ENCODE assay signal across 7 mouse cellular contexts in the genomic region with DNA sequence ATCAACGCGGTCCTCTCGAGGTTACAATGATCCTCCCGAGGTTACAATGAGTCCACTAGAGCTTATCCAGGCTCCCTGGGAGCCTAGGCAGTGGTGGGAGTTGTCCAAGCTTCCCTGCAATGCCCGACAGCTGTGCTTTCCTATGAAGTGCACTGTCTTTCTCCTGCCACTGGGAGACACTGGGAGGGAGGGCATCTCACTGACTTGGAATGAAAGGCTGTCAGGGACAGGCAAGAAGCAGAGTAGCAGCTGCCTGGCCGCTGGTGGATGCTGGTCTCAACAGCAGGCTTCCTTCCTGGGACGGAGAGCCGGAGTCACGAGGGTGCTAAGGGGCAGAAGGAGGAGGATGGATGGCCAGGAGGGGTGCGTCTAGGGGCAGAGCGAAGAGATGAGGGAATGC. TPM values are rescaled to one million over a fixed set of nuclear protein-coding genes. Genes with fewer than 3 reads are reported as not detected.
A peak's percentile ranks its signal among the peaks of the same experiment; 100 is the strongest.
DNase-seq lines count a peak whose midpoint lies in the region; ATAC-seq and TF ChIP-seq lines count a peak whose summit lies in the region.

No protein-coding gene starts in this region.

- no peaks in the 10 kb centered on the region for H3K9me3 ChIP-seq in liver, embryonic 14.5 days (ENCODE audit: control insufficient read depth, low read length)
- H3K9me3 ChIP-seq in liver, postnatal 0 days (ENCODE audit: low read length), result no peaks in the 10 kb centered on the region
- H3K9me3 ChIP-seq in hindbrain, embryonic 16.5 days (ENCODE audit: control insufficient read depth, low read length), result peaks cover 4% of the 10 kb centered on the region; the same call in 1 of the 2 replicates

- no peak overlapping the region for H3K9ac ChIP-seq in liver, embryonic 14.5 days (replicated peaks)
- H3K9ac ChIP-seq in liver, postnatal 0 days (replicated peaks), result no peak overlapping the region
- peak overlapping the region; percentile 55 for H3K9ac ChIP-seq in hindbrain, embryonic 16.5 days (ENCODE audit: low read depth, low read length)

- no peak for DNase-seq in liver, embryonic 14.5 days (ENCODE audit: low read depth in 3 of 3, low spot score in 3 of 3)
- DNase-seq in liver, postnatal 0 days, result no peak
- DNase-seq in embryo, embryonic 10.5 days (ENCODE audit: low spot score), result peak; percentile 64
- DNase-seq in retina, embryonic 14.5 days (ENCODE audit: low spot score), result peak; percentile 70
- DNase-seq in liver, result no peak

- H3K4me3 ChIP-seq in liver, embryonic 14.5 days (ENCODE audit: insufficient read depth in 1 of 2, low read depth in 2 of 2, low read length in 2 of 2), result no peak overlapping the region
- no peak overlapping the region for H3K4me3 ChIP-seq in liver, postnatal 0 days (ENCODE audit: low read depth, low read length)
- peak overlapping the region; percentile 28 for H3K4me3 ChIP-seq in hindbrain, embryonic 16.5 days (ENCODE audit: low read length)

- TF ChIP-seq CTCF in liver, embryonic 14.5 days (IDR thresholded peaks at IDR 0.05; ENCODE audit: low read depth), result 0 out of 2 replicates have a peak, but pooled peaks have one; percentile 7
- no peak for TF ChIP-seq CTCF in liver, postnatal 0 days (IDR thresholded peaks at IDR 0.05; ENCODE audit: low read depth)

- no peak overlapping the region for H3K4me2 ChIP-seq in liver, embryonic 14.5 days (ENCODE audit: low read depth)
- no peak overlapping the region for H3K4me2 ChIP-seq in liver, postnatal 0 days (ENCODE audit: low read depth, low read length)
- H3K4me2 ChIP-seq in hindbrain, embryonic 16.5 days (ENCODE audit: low read length), result peak overlapping the region; percentile 43

- peaks cover 0 to 2% of the 10 kb centered on the region in 2 experiments; a peak in 1 of 4 replicates for H3K4me1 ChIP-seq in liver, embryonic 14.5 days (replicated peaks; ENCODE audit: control insufficient read depth in 2 of 2, insufficient read depth in 2 of 2, low read length in 1 of 2)
- peaks cover 5% of the 10 kb centered on the region; the same call in 1 of the 2 replicates for H3K4me1 ChIP-seq in liver, postnatal 0 days (ENCODE audit: insufficient read depth)
- peaks cover 15% of the 10 kb centered on the region for H3K4me1 ChIP-seq in hindbrain, embryonic 16.5 days (ENCODE audit: control insufficient read depth, insufficient read depth, low read depth, low read length)

- no peak for ATAC-seq in liver, embryonic 14.5 days (ENCODE audit: insufficient read depth)
- ATAC-seq in liver, postnatal 0 days, result no peak
- ATAC-seq in hindbrain, embryonic 16.5 days, result no peak
- ATAC-seq in erythroid progenitor cell, adult 5-6 weeks (replicated peaks; ENCODE audit: low FRiP score, poor library complexity, severe bottlenecking), result no peak

- H3K27me3 ChIP-seq in liver, embryonic 14.5 days (ENCODE audit: control insufficient read depth, insufficient read depth, low read length), result peaks cover 56% of the 10 kb centered on the region
- H3K27me3 ChIP-seq in liver, postnatal 0 days (ENCODE audit: insufficient read depth, low read length), result peaks cover 55% of the 10 kb centered on the region
- peaks cover 4% of the 10 kb centered on the region for H3K27me3 ChIP-seq in hindbrain, embryonic 16.5 days (replicated peaks; ENCODE audit: control insufficient read depth, insufficient read depth, low read length)

- no peak overlapping the region for H3K27ac ChIP-seq in liver, embryonic 14.5 days
- H3K27ac ChIP-seq in liver, postnatal 0 days (ENCODE audit: low read depth), result no peak overlapping the region
- H3K27ac ChIP-seq in hindbrain, embryonic 16.5 days (ENCODE audit: low read depth, low read length), result no peak overlapping the region

- TF ChIP-seq EP300 in liver, embryonic 14.5 days (IDR thresholded peaks at IDR 0.05; ENCODE audit: low read depth), result no peak
- TF ChIP-seq EP300 in liver, postnatal 0 days (IDR thresholded peaks at IDR 0.05; ENCODE audit: low read depth), result no peak

- H3K36me3 ChIP-seq in liver, embryonic 14.5 days (replicated peaks; ENCODE audit: control insufficient read depth, insufficient read depth, low read depth), result no peaks in the 10 kb centered on the region
- H3K36me3 ChIP-seq in liver, postnatal 0 days (replicated peaks; ENCODE audit: insufficient read depth, low read length), result no peaks in the 10 kb centered on the region
- H3K36me3 ChIP-seq in hindbrain, embryonic 16.5 days (ENCODE audit: control insufficient read depth, insufficient read depth, low read length), result no peaks in the 10 kb centered on the region

- 15% methylated on average over 11 of the region's 11 CpGs for WGBS in liver, embryonic 14.5 days (ENCODE audit: insufficient replicate concordance)
- WGBS in liver, postnatal 0 days (ENCODE audit: insufficient replicate concordance), result 19% methylated on average over 11 of the region's 11 CpGs
- 17% methylated on average over 11 of the region's 11 CpGs for WGBS in hindbrain, embryonic 16.5 days

RNA-seq across cellular contexts. Expression of a gene that starts 2.6 kb away (rescaled TPM):
- 0.07 and 0.09 TPM in 2 replicates for polyA plus RNA-seq in liver, embryonic 14.5 days (2012; rRNA removed)
- polyA plus RNA-seq in liver, embryonic 14.5 days (2014; fragmentation: Nextera tagmentation; extraction: Ambion mirVana), result not detected in 2 replicates
- 0.07 and 0.15 TPM in 2 replicates for polyA plus RNA-seq in liver, postnatal 0 days (2015; fragmentation: Nextera tagmentation; extraction: Ambion mirVana)
- polyA plus RNA-seq in hindbrain, embryonic 16.5 days (2015; fragmentation: Nextera tagmentation; extraction: Ambion mirVana), result 67.4 and 77.9 TPM in 2 replicates
- not detected in 2 replicates for total RNA-seq in erythroid progenitor cell, adult 5-6 weeks (2015; ENCODE audit: low replicate concordance)
- total RNA-seq in erythroid progenitor cell, adult 5-6 weeks (2017; ENCODE audit: low replicate concordance), result not detected in 2 replicates

RNA-seq across cellular contexts. Expression of a gene that starts 15.1 kb away (rescaled TPM):
- 20.2 and 22.2 TPM in 2 replicates for polyA plus RNA-seq in liver, embryonic 14.5 days (2012; rRNA removed)
- polyA plus RNA-seq in liver, embryonic 14.5 days (2014; fragmentation: Nextera tagmentation; extraction: Ambion mirVana), result 2.9 and 3.1 TPM in 2 replicates
- polyA plus RNA-seq in liver, postnatal 0 days (2015; fragmentation: Nextera tagmentation; extraction: Ambion mirVana), result 3.3 and 3.5 TPM in 2 replicates
- polyA plus RNA-seq in hindbrain, embryonic 16.5 days (2015; fragmentation: Nextera tagmentation; extraction: Ambion mirVana), result 11.6 and 15.2 TPM in 2 replicates
- 49.4 and 54.1 TPM in 2 replicates for total RNA-seq in erythroid progenitor cell, adult 5-6 weeks (2015; ENCODE audit: low replicate concordance)
- total RNA-seq in erythroid progenitor cell, adult 5-6 weeks (2017; ENCODE audit: low replicate concordance), result 25.8 and 41.2 TPM in 2 replicates

RNA-seq across cellular contexts. Expression of a gene that starts 28.5 kb away (rescaled TPM):
- polyA plus RNA-seq in liver, embryonic 14.5 days (2012; rRNA removed), result 57.8 and 62.6 TPM in 2 replicates
- polyA plus RNA-seq in liver, embryonic 14.5 days (2014; fragmentation: Nextera tagmentation; extraction: Ambion mirVana), result 51.5 and 52.6 TPM in 2 replicates
- 61.0 TPM in 2 replicates for polyA plus RNA-seq in liver, postnatal 0 days (2015; fragmentation: Nextera tagmentation; extraction: Ambion mirVana)
- 107 TPM in 2 replicates for polyA plus RNA-seq in hindbrain, embryonic 16.5 days (2015; fragmentation: Nextera tagmentation; extraction: Ambion mirVana)
- total RNA-seq in erythroid progenitor cell, adult 5-6 weeks (2015; ENCODE audit: low replicate concordance), result 14.3 and 17.3 TPM in 2 replicates
- total RNA-seq in erythroid progenitor cell, adult 5-6 weeks (2017; ENCODE audit: low replicate concordance), result 4.1 and 4.9 TPM in 2 replicates

RNA-seq across cellular contexts. Expression of a gene that starts 45.7 kb away (rescaled TPM):
- polyA plus RNA-seq in liver, embryonic 14.5 days (2012; rRNA removed), result 14.1 and 17.9 TPM in 2 replicates
- polyA plus RNA-seq in liver, embryonic 14.5 days (2014; fragmentation: Nextera tagmentation; extraction: Ambion mirVana), result 17.2 and 21.9 TPM in 2 replicates
- 23.8 and 24.3 TPM in 2 replicates for polyA plus RNA-seq in liver, postnatal 0 days (2015; fragmentation: Nextera tagmentation; extraction: Ambion mirVana)
- polyA plus RNA-seq in hindbrain, embryonic 16.5 days (2015; fragmentation: Nextera tagmentation; extraction: Ambion mirVana), result 133 and 137 TPM in 2 replicates
- total RNA-seq in erythroid progenitor cell, adult 5-6 weeks (2015; ENCODE audit: low replicate concordance), result 5.0 and 5.4 TPM in 2 replicates
- total RNA-seq in erythroid progenitor cell, adult 5-6 weeks (2017; ENCODE audit: low replicate concordance), result 59.6 and 60.0 TPM in 2 replicates

RNA-seq across cellular contexts. Expression of a gene that starts 55.6 kb away (rescaled TPM):
- 2.1 and 3.1 TPM in 2 replicates for polyA plus RNA-seq in liver, embryonic 14.5 days (2012; rRNA removed)
- polyA plus RNA-seq in liver, embryonic 14.5 days (2014; fragmentation: Nextera tagmentation; extraction: Ambion mirVana), result 1.3 and 2.0 TPM in 2 replicates
- 1.3 and 2.0 TPM in 2 replicates for polyA plus RNA-seq in liver, postnatal 0 days (2015; fragmentation: Nextera tagmentation; extraction: Ambion mirVana)
- 18.2 and 20.9 TPM in 2 replicates for polyA plus RNA-seq in hindbrain, embryonic 16.5 days (2015; fragmentation: Nextera tagmentation; extraction: Ambion mirVana)
- 4.3 and 9.6 TPM in 2 replicates for total RNA-seq in erythroid progenitor cell, adult 5-6 weeks (2015; ENCODE audit: low replicate concordance)
- 0.68 and 9.4 TPM in 2 replicates for total RNA-seq in erythroid progenitor cell, adult 5-6 weeks (2017; ENCODE audit: low replicate concordance)

Comparison
In these comparisons a context has a peak if more than half of its experiments do, and no peak if none do; other contexts are left out.
1. DNase-seq: peak in embryo, embryonic 10.5 days (single experiment) and retina, embryonic 14.5 days (single experiment); none in liver, embryonic 14.5 days (0 of 3), liver, postnatal 0 days (single experiment) and liver (single experiment).
2. RNA of a gene that starts 2.6 kb away (polyA plus RNA-seq): 67.4 to 77.9 TPM in hindbrain, embryonic 16.5 days; 0.07 to 0.15 TPM in liver, postnatal 0 days and 0.07 to 0.09 TPM in liver, embryonic 14.5 days; every median in the first group is over 10 times any median in the second.